11 mouse cellular contexts compared by ENCODE assay signal in genomic region chr17:62310059-62310458, GRCm38 (mm10).
DNase-seq lines count a peak whose midpoint lies in the region; TF ChIP-seq lines count a peak whose summit lies in the region.
"Had no signal": no experiment of that assay in that cellular context is flagged by ENCODE, and none has a peak within 500 bp of the region (broad histone marks: within the 10 kb centered on the region; RNA-seq: fewer than 3 reads in every experiment).

No protein-coding gene starts in this region.

- H3K27ac ChIP-seq in layer of hippocampus, adult 2 months: no peak overlapping the region
- H3K27ac ChIP-seq: embryonic facial prominence, embryonic 13.5 days; liver, embryonic 15.5 days had no signal

- no peak overlapping the region for H3K4me3 ChIP-seq in layer of hippocampus, adult 2 months
- H3K4me3 ChIP-seq: embryonic facial prominence, embryonic 13.5 days; liver, embryonic 15.5 days had no signal

- peak; percentile 7 for DNase-seq in adrenal gland, postnatal 25 days
- no peak for DNase-seq in adrenal gland, adult 8-10 months
- no peak for DNase-seq in layer of hippocampus, adult 2 months (ENCODE audit: low spot score in 2 of 2)
- DNase-seq in layer of hippocampus, postnatal 25 days (ENCODE audit: extremely low spot score in 1 of 2, low spot score in 1 of 2): no peak
- peak; percentile 29 for DNase-seq in thymus, postnatal 14 days
- DNase-seq in thymus, adult 18-20 months: no peak
- DNase-seq in embryo, embryonic 9.5 days (ENCODE audit: extremely low spot score): no peak
- no peak for DNase-seq in yolk sac, embryonic 10.5 days (ENCODE audit: low spot score)
- DNase-seq: cerebellum, adult 8-10 months had no signal

- TF ChIP-seq CTCF in layer of hippocampus, adult 2 months (conservative IDR thresholded peaks at IDR 0.05): peak; percentile 51

Comparison
In these comparisons a context has a peak if more than half of its experiments do, and no peak if none do; other contexts are left out.
1. DNase-seq: peak in adrenal gland, postnatal 25 days (single experiment) and thymus, postnatal 14 days (single experiment); none in adrenal gland, adult 8-10 months (single experiment), layer of hippocampus, adult 2 months (0 of 2), layer of hippocampus, postnatal 25 days (0 of 2), thymus, adult 18-20 months (0 of 2), embryo, embryonic 9.5 days (single experiment) and yolk sac, embryonic 10.5 days (single experiment).